Mouse (Mus musculus) 416B (cell line): Measurements from ENCODE around the gene Map1s.
"Not testable (repeated sequence)": the region's sequence is repeated elsewhere in the genome, so short reads cannot be mapped to it uniquely, and the experiment has no call there.

Source experiments
- DNase-seq: peaks from one replicate; pipeline ENCODE4 v3.0.0; 2011; ENCODE audit warnings: low read depth

Gene Map1s

DNA sequence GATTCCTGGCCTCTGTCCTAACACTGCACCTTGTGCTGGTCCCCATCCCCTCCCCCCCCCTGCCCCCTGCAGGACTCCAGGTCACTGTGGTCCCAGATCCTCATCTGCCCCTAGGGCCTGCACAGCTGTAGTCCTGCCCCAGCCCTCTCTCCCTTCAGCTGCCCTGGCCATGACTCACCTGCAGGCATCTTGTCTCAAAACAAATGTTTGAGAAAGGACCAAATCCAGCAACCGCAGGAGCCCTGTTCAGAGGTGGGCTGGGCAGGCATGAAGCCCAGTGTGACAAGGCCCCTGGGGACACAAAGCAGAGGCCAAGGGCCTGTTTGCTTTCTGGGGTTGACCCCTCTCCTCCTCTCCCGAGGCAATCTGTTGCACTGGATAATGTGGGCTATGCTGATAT lies 27.6 kb upstream of the Map1s start:
- DNase-seq = no peak

DNA sequence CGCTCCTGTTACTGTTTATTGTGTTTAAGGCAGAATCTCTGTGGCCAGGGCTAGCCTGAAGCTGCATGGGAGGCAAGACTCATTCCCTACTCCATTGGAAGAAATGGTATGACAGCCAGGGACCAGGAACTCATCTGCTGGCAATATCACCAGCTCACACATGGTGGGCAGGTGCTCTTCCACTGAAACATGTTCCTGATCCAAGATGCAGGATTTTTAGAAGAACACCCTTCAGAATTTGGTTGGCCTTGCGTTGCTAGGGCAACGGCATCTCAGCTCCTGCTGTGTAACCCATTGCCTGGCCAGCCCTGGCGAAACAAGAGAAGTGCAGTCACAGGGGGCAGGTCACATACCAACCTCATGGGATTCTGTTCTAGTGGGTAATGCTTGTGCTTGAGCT lies 26.2 kb upstream of the Map1s start:
- DNase-seq = no peak

- DNase-seq = no peak
Observed at GRCm38 (mm10) chr8:70880126-70880525, 25.6 kb upstream of the Map1s start.

- DNase-seq = no peak
Observed at GRCm38 (mm10) chr8:70880546-70880945, 25.2 kb upstream of the Map1s start.

GRCm38 (mm10) chr8:70884186-70884585 lies 21.5 kb upstream of the Map1s start:
- DNase-seq = no peak

GRCm38 (mm10) chr8:70884683-70885082 lies 21.0 kb upstream of the Map1s start:
- peak; percentile 52 for DNase-seq

DNA sequence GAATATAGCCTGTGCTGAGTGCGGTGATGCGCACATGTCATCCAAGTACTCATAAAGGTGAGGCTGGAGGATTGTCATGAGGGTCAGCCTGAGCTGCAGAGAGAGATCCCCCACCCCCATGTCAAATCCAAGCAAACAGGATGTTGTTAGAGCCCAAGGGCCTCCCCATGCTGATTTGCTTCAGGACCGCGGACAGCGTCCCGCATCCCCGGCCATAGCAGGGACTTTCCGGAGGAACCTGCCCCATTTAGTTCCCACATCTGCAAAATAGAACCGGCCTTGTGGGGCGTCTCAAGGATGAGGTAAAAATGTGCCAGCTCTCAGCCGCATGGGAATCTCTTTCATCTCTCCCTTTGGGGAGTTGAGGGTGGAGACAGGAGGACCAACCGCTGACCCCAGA lies 20.1 kb upstream of the Map1s start:
- no peak for DNase-seq

GRCm38 (mm10) chr8:70887669-70888068 lies 18.1 kb upstream of the Map1s start:
- DNase-seq = no peak

DNA sequence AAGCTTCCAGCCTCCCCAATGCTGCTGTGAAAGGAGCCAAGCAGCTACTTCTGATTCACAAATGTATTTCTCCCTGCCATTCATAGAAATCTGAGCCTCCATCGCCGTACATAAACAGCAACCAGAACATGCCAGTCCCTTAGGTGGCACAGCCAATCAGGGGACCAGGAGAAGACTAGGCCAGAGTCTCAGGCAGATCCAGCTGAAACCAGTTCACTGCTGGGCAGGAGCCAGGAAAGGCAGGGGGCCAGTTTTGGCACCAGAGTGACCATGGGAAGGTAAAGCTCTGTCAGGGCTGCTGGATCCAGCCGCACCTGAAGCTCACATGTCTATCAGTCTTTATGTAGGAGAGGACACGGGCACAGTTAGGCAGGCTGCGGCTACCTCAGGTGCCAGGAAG lies 15.1 kb upstream of the Map1s start:
- no peak for DNase-seq

GRCm38 (mm10) chr8:70891356-70891755 lies 14.4 kb upstream of the Map1s start:
- no peak for DNase-seq

GRCm38 (mm10) chr8:70892022-70892895 lies 13.5 kb upstream of the Map1s start, which contains the start of gene Slc5a5:
Gene Slc5a5 (minus strand): TSS chr8:70892757.
- DNase-seq = no peak

GRCm38 (mm10) chr8:70892896-70893655 lies 12.7 kb upstream of the Map1s start:
- DNase-seq = no peak

DNA sequence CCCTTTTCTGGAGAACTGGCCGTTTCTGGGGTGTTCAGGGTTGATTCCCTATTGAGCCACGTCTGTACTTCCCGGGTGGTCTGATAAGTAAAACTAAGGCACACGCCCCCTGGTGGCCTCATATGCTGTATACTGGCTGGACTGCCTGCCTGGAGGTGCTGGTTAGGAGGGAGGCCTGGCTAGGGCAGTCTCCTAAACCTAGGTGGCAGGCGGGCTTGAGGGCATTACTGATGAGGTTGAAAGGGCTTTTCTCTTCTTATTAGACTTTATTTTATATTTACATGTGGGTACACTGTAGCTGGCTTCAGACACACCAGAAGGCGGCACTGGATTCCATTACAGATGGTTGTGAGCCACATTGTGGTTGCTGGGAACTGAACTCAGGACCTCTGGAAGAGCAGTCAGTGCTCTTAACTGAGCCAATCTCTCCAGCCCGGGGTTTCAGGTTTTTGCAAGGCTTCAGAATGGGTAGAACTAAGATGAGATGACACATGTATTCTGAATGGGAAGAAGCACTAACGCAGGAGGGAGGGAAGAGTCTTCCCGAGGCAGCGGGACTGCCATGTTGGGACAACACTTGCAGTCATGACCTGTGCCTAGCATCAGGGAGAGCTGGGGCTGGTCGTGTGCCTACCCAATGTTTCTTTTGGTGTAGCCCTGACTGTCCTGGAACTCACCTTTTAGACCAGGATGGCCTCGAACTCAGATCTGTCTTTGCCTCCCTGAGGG lies 11.9 kb upstream of the Map1s start:
- peak; percentile 82 for DNase-seq

GRCm38 (mm10) chr8:70894385-70894720 lies 11.4 kb upstream of the Map1s start:
- DNase-seq = no peak

- no peak for DNase-seq
Observed at GRCm38 (mm10) chr8:70894771-70895545, 10.8 kb upstream of the Map1s start.

GRCm38 (mm10) chr8:70895571-70896259 lies 10.0 kb upstream of the Map1s start:
- not testable (repeated sequence) for DNase-seq

GRCm38 (mm10) chr8:70896316-70897020 lies 9.3 kb upstream of the Map1s start:
- DNase-seq = peak; percentile 47

DNA sequence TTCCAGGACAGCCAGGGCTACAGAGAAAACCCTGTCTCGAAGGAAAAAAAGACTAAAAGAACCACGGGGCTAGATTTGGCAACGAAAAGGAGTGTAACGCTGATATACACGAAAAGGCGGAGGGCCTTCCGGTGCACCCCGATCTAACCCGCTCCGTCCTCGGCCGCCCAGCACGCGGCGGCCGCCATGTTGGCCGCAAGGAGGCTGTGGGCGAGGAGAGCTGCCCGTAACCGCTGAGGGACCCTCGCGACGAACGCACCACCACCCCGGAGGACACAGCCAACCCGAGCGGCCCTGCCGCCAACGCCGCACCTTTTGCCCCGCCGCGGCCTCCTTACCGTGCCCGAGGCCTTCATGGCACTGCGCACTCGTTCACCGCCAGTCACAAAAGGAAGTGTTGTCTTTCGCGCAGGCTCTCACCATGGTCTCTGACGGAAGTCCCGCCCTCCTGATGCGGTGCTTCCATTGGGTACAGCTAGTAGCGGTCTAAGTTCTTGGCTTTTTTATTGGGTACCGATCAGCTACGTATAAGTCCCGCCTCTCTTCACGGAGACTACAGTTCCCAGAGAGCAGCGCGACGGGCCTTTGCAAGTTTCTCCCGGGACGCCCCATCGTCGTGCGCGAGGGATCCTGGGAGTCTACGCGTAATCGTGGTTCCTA lies 8.6 kb upstream of the Map1s start, which contains the start of gene Rpl18a:
Gene Rpl18a, minus strand, starts transcription at position 392 of the 660 bp plus-strand sequence.
- DNase-seq = peak; percentile 100

GRCm38 (mm10) chr8:70897681-70898413 lies 7.9 kb upstream of the Map1s start:
- peak; percentile 86 for DNase-seq
